Mouse (Mus musculus): ENCODE results near the gene Rrnad1. TPM values are rescaled to one million over a fixed set of nuclear protein-coding genes. Genes with fewer than 3 reads are reported as not detected.

Rrnad1 gene
- polyA plus RNA-seq, 1 experiment, result 17.8 TPM

- Histone ChIP-seq H3K4me1 (ENCODE audit: control insufficient read depth, insufficient read depth, low read length) (peaks cover 4% of the 10 kb centered on the region; the same call in 1 of the 2 replicates), H3K27ac (ENCODE audit: insufficient read depth, low read depth, low read length) (peak within 1 kb of the TSS; percentile 62), H3K4me3 (ENCODE audit: insufficient read depth, low read length) (peak within 1 kb of the TSS; percentile 67)
- TF ChIP-seq CTCF (IDR thresholded peaks at IDR 0.05; ENCODE audit: low read depth, low read length) (no peak), POLR2A (IDR thresholded peaks at IDR 0.05; ENCODE audit: borderline replicate concordance, low read depth, low read length) (peak; percentile 9; the same call in 1 of the 2 replicates)
Observed at GRCm38 (mm10) chr3:87919336-87920108, 11.0 kb downstream of the Rrnad1 start, which contains the start of gene Mrpl24. Mrpl24 (plus strand) TSS chr3:87919506.

GRCm38 (mm10) chr3:87918551-87918950 lies 12.0 kb downstream of the Rrnad1 start:
- H3K27ac ChIP-seq (ENCODE audit: insufficient read depth, low read depth, low read length), result no peak overlapping the region
- TF ChIP-seq CTCF (IDR thresholded peaks at IDR 0.05; ENCODE audit: low read depth, low read length) (no peak), POLR2A (IDR thresholded peaks at IDR 0.05; ENCODE audit: borderline replicate concordance, low read depth, low read length) (no peak)
- H3K4me1 ChIP-seq (ENCODE audit: control insufficient read depth, insufficient read depth, low read length), result peaks cover 4% of the 10 kb centered on the region; the same call in 1 of the 2 replicates
- no peak overlapping the region for H3K4me3 ChIP-seq (ENCODE audit: insufficient read depth, low read length)

- H3K27ac ChIP-seq (ENCODE audit: insufficient read depth, low read depth, low read length), result no peak overlapping the region
- H3K4me1 ChIP-seq (ENCODE audit: control insufficient read depth, insufficient read depth, low read length), result peaks cover 15% of the 10 kb centered on the region
Observed at GRCm38 (mm10) chr3:87916990-87917389, 13.5 kb downstream of the Rrnad1 start.

GRCm38 (mm10) chr3:87913891-87914290 lies 16.6 kb downstream of the Rrnad1 start:
- Histone ChIP-seq H3K4me1 (ENCODE audit: control insufficient read depth, insufficient read depth, low read length) (peaks cover 34% of the 10 kb centered on the region), H3K4me3 (ENCODE audit: insufficient read depth, low read length) (no peak overlapping the region), H3K27ac (ENCODE audit: insufficient read depth, low read depth, low read length) (no peak overlapping the region)
- TF ChIP-seq CTCF (IDR thresholded peaks at IDR 0.05; ENCODE audit: low read depth, low read length), result no peak
- no peak for TF ChIP-seq POLR2A (IDR thresholded peaks at IDR 0.05; ENCODE audit: borderline replicate concordance, low read depth, low read length)

More at GRCm38 (mm10) chr3:87916990-87917389, 13.5 kb downstream of the Rrnad1 start:
- no peak overlapping the region for H3K4me3 ChIP-seq (ENCODE audit: insufficient read depth, low read length)
- TF ChIP-seq POLR2A (IDR thresholded peaks at IDR 0.05; ENCODE audit: borderline replicate concordance, low read depth, low read length) (no peak), CTCF (IDR thresholded peaks at IDR 0.05; ENCODE audit: low read depth, low read length) (no peak)

GRCm38 (mm10) chr3:87913491-87913890 lies 17.0 kb downstream of the Rrnad1 start:
- no peak overlapping the region for H3K4me3 ChIP-seq (ENCODE audit: insufficient read depth, low read length)
- TF ChIP-seq POLR2A (IDR thresholded peaks at IDR 0.05; ENCODE audit: borderline replicate concordance, low read depth, low read length) (no peak), CTCF (IDR thresholded peaks at IDR 0.05; ENCODE audit: low read depth, low read length) (no peak)
- H3K4me1 ChIP-seq (ENCODE audit: control insufficient read depth, insufficient read depth, low read length), result peaks cover 38% of the 10 kb centered on the region
- H3K27ac ChIP-seq (ENCODE audit: insufficient read depth, low read depth, low read length), result no peak overlapping the region

- Histone ChIP-seq H3K27ac (ENCODE audit: insufficient read depth, low read depth, low read length) (peak overlapping the region; percentile 37), H3K4me1 (ENCODE audit: control insufficient read depth, insufficient read depth, low read length) (peaks cover 40% of the 10 kb centered on the region), H3K4me3 (ENCODE audit: insufficient read depth, low read length) (peak overlapping the region; percentile 42)
- no peak for TF ChIP-seq CTCF (IDR thresholded peaks at IDR 0.05; ENCODE audit: low read depth, low read length)
- no peak for TF ChIP-seq POLR2A (IDR thresholded peaks at IDR 0.05; ENCODE audit: borderline replicate concordance, low read depth, low read length)
Observed at GRCm38 (mm10) chr3:87910573-87911141, 19.9 kb downstream of the Rrnad1 start.

- TF ChIP-seq CTCF (IDR thresholded peaks at IDR 0.05; ENCODE audit: low read depth, low read length) (no peak), POLR2A (IDR thresholded peaks at IDR 0.05; ENCODE audit: borderline replicate concordance, low read depth, low read length) (no peak)
- peaks cover 40% of the 10 kb centered on the region for H3K4me1 ChIP-seq (ENCODE audit: control insufficient read depth, insufficient read depth, low read length)
- peak overlapping the region; percentile 26 for H3K4me3 ChIP-seq (ENCODE audit: insufficient read depth, low read length)
- peak overlapping the region; percentile 66 for H3K27ac ChIP-seq (ENCODE audit: insufficient read depth, low read depth, low read length)
Observed at GRCm38 (mm10) chr3:87909874-87910273, 20.6 kb downstream of the Rrnad1 start.

- H3K4me1 ChIP-seq (ENCODE audit: control insufficient read depth, insufficient read depth, low read length), result peaks cover 40% of the 10 kb centered on the region
Observed at GRCm38 (mm10) chr3:87909381-87909780, 21.1 kb downstream of the Rrnad1 start.

GRCm38 (mm10) chr3:87907906-87908305 lies 22.6 kb downstream of the Rrnad1 start:
- peaks cover 36% of the 10 kb centered on the region for H3K4me1 ChIP-seq (ENCODE audit: control insufficient read depth, insufficient read depth, low read length)
- peak overlapping the region; percentile 65 for H3K27ac ChIP-seq (ENCODE audit: insufficient read depth, low read depth, low read length)
- H3K4me3 ChIP-seq (ENCODE audit: insufficient read depth, low read length), result peak overlapping the region; percentile 89

More at GRCm38 (mm10) chr3:87909381-87909780, 21.1 kb downstream of the Rrnad1 start:
- Histone ChIP-seq H3K27ac (ENCODE audit: insufficient read depth, low read depth, low read length) (peak overlapping the region; percentile 66), H3K4me3 (ENCODE audit: insufficient read depth, low read length) (peak overlapping the region; percentile 26; the same call in 1 of the 2 replicates)
- TF ChIP-seq CTCF (IDR thresholded peaks at IDR 0.05; ENCODE audit: low read depth, low read length) (no peak), POLR2A (IDR thresholded peaks at IDR 0.05; ENCODE audit: borderline replicate concordance, low read depth, low read length) (no peak)

More at GRCm38 (mm10) chr3:87907906-87908305, 22.6 kb downstream of the Rrnad1 start:
- no peak for TF ChIP-seq POLR2A (IDR thresholded peaks at IDR 0.05; ENCODE audit: borderline replicate concordance, low read depth, low read length)
- TF ChIP-seq CTCF (IDR thresholded peaks at IDR 0.05; ENCODE audit: low read depth, low read length), result no peak

Measured in bone marrow macrophage, adult 2 months (primary cell).